Comparison of ENCODE assay signal across 15 mouse cellular contexts in genomic region chr3:146424306-146424900, GRCm38 (mm10). TPM values are rescaled to one million over a fixed set of nuclear protein-coding genes. Genes with fewer than 3 reads are reported as not detected.
A peak's percentile ranks its signal among the peaks of the same experiment; 100 is the strongest.
DNase-seq lines count a peak whose midpoint lies in the region; ATAC-seq and TF ChIP-seq lines count a peak whose summit lies in the region.
"Had no signal": no experiment of that assay in that cellular context is flagged by ENCODE, and none has a peak within 500 bp of the region (broad histone marks: within the 10 kb centered on the region; RNA-seq: fewer than 3 reads in every experiment).

No protein-coding gene starts in this region.

- no peaks in the 10 kb centered on the region for H3K9me3 ChIP-seq in forebrain, embryonic 11.5 days (ENCODE audit: control insufficient read depth, low read length)
- H3K9me3 ChIP-seq in forebrain, embryonic 10.5 days = no peaks in the 10 kb centered on the region
- no peaks in the 10 kb centered on the region for H3K9me3 ChIP-seq in midbrain, embryonic 13.5 days
- H3K9me3 ChIP-seq in midbrain, embryonic 10.5 days (replicated peaks) = no peaks in the 10 kb centered on the region

- no peak for DNase-seq in forebrain, embryonic 11.5 days (ENCODE audit: low spot score)
- DNase-seq in forebrain, embryonic 10.5 days (ENCODE audit: extremely low spot score, low spot score) = no peak
- peak; percentile 33 for DNase-seq in kidney, postnatal 14 days
- no peak for DNase-seq in kidney, adult 9 months
- no peak for DNase-seq in midbrain, embryonic 10.5 days (ENCODE audit: low spot score)
- DNase-seq in brain, embryonic 14.5 days (ENCODE audit: low read depth) = peak; percentile 73
- no peak for DNase-seq in cerebellum, adult 2 months
- DNase-seq: adrenal gland, adult 8-10 months; cerebellum, adult 9-11 months; embryo, embryonic 11 days; gastrocnemius, adult 2 months; kidney, adult 2 months; right cerebral cortex, adult 18-20 months had no signal

- no peak for TF ChIP-seq POLR2A in brain, embryonic 14.5 days (IDR thresholded peaks at IDR 0.05; ENCODE audit: borderline replicate concordance, extremely low read depth, insufficient read depth, insufficient read length, poor library complexity, severe bottlenecking)
- no peak for TF ChIP-seq POLR2A in cerebellum, adult 2 months (IDR thresholded peaks at IDR 0.05; ENCODE audit: borderline replicate concordance, insufficient read depth, low read length)

- no peak for TF ChIP-seq CTCF in brain, embryonic 14.5 days (IDR thresholded peaks at IDR 0.05; ENCODE audit: borderline replicate concordance, extremely low read depth, insufficient read depth, insufficient read length)
- TF ChIP-seq CTCF in cerebellum, adult 2 months (IDR thresholded peaks at IDR 0.05; ENCODE audit: borderline replicate concordance, insufficient read depth, low read depth, low read length) = no peak

- no peak overlapping the region for H3K4me3 ChIP-seq in forebrain, embryonic 11.5 days (ENCODE audit: low read depth, low read length)
- H3K4me3 ChIP-seq in forebrain, embryonic 10.5 days = no peak overlapping the region
- H3K4me3 ChIP-seq in midbrain, embryonic 13.5 days (replicated peaks) = no peak overlapping the region
- H3K4me3 ChIP-seq in midbrain, embryonic 10.5 days = no peak overlapping the region
- no peak overlapping the region for H3K4me3 ChIP-seq in cerebellum, adult 2 months (replicated peaks; ENCODE audit: insufficient read depth, low read depth, low read length)
- H3K4me3 ChIP-seq: gastrocnemius, adult 2 months had no signal

- no peak overlapping the region for H3K4me2 ChIP-seq in forebrain, embryonic 11.5 days (ENCODE audit: low read depth, low read length, severe bottlenecking)
- no peak overlapping the region for H3K4me2 ChIP-seq in midbrain, embryonic 13.5 days (replicated peaks)
- H3K4me2 ChIP-seq: liver, embryonic 11.5 days had no signal

- peak; percentile 52 for ATAC-seq in forebrain, embryonic 11.5 days (replicated peaks; ENCODE audit: low FRiP score)
- ATAC-seq in midbrain, embryonic 13.5 days = peak; percentile 44; the same call in 1 of the 2 replicates

- H3K4me1 ChIP-seq in forebrain, embryonic 11.5 days (replicated peaks; ENCODE audit: control insufficient read depth, insufficient read depth, low read length) = peaks cover 4% of the 10 kb centered on the region; the same call in 1 of the 2 replicates
- peaks cover 9% of the 10 kb centered on the region for H3K4me1 ChIP-seq in forebrain, embryonic 10.5 days
- 0 out of 2 replicates have a peak, but pooled peaks cover 2% of the 10 kb centered on the region for H3K4me1 ChIP-seq in midbrain, embryonic 13.5 days (replicated peaks)
- peaks cover 9% of the 10 kb centered on the region for H3K4me1 ChIP-seq in midbrain, embryonic 10.5 days
- H3K4me1 ChIP-seq in cerebellum, adult 2 months (ENCODE audit: control insufficient read depth, insufficient read depth, low read length) = peaks cover 10% of the 10 kb centered on the region

- H3K27ac ChIP-seq in forebrain, embryonic 11.5 days (ENCODE audit: low read depth, low read length) = no peak overlapping the region
- no peak overlapping the region for H3K27ac ChIP-seq in forebrain, embryonic 10.5 days
- H3K27ac ChIP-seq in midbrain, embryonic 13.5 days = no peak overlapping the region
- no peak overlapping the region for H3K27ac ChIP-seq in midbrain, embryonic 10.5 days (replicated peaks)
- H3K27ac ChIP-seq in cerebellum, adult 2 months (ENCODE audit: insufficient read depth, low read length) = no peak overlapping the region
- H3K27ac ChIP-seq: gastrocnemius, adult 2 months had no signal

- no peak overlapping the region for H3K9ac ChIP-seq in forebrain, embryonic 11.5 days (ENCODE audit: low read length)
- no peak overlapping the region for H3K9ac ChIP-seq in midbrain, embryonic 13.5 days (replicated peaks)

- H3K27me3 ChIP-seq in forebrain, embryonic 11.5 days (ENCODE audit: control insufficient read depth, insufficient read depth, low read length) = no peaks in the 10 kb centered on the region
- no peaks in the 10 kb centered on the region for H3K27me3 ChIP-seq in forebrain, embryonic 10.5 days (ENCODE audit: poor library complexity, severe bottlenecking)
- H3K27me3 ChIP-seq in midbrain, embryonic 13.5 days = no peaks in the 10 kb centered on the region
- H3K27me3 ChIP-seq in midbrain, embryonic 10.5 days (ENCODE audit: low read depth, poor library complexity, severe bottlenecking) = no peaks in the 10 kb centered on the region
- no peaks in the 10 kb centered on the region for H3K27me3 ChIP-seq in cerebellum, adult 2 months (ENCODE audit: control insufficient read depth, insufficient read depth, low read length)

- WGBS in forebrain, embryonic 11.5 days = 84% methylated on average over 7 of the region's 7 CpGs
- WGBS in forebrain, embryonic 10.5 days = 82% methylated on average over 7 of the region's 7 CpGs
- WGBS in midbrain, embryonic 13.5 days = 77% methylated on average over 7 of the region's 7 CpGs
- WGBS in midbrain, embryonic 10.5 days = 85% methylated on average over 7 of the region's 7 CpGs
- WGBS in cerebellum, adult 2 months = 51% methylated on average over 7 of the region's 7 CpGs

- H3K36me3 ChIP-seq in forebrain, embryonic 11.5 days (ENCODE audit: control insufficient read depth, insufficient read depth, low read length) = no peaks in the 10 kb centered on the region; the same call in 1 of the 2 replicates
- peaks cover 90% of the 10 kb centered on the region for H3K36me3 ChIP-seq in forebrain, embryonic 10.5 days (replicated peaks)
- H3K36me3 ChIP-seq in midbrain, embryonic 13.5 days = peaks cover 67% of the 10 kb centered on the region
- peaks cover 84% of the 10 kb centered on the region for H3K36me3 ChIP-seq in midbrain, embryonic 10.5 days

RNA-seq across cellular contexts. Expression of gene Ssx2ip, which starts 20.0 kb away (rescaled TPM):
- polyA plus RNA-seq in forebrain, embryonic 11.5 days (2014; fragmentation: Nextera tagmentation; extraction: Ambion mirVana) = 41.6 TPM in 2 replicates
- 39.0 and 41.5 TPM in 2 replicates for polyA plus RNA-seq in forebrain, embryonic 10.5 days (2016; fragmentation: Nextera tagmentation; extraction: Ambion mirVana)
- 15.5 and 16.4 TPM in 2 replicates for polyA plus RNA-seq in midbrain, embryonic 13.5 days (2015; fragmentation: Nextera tagmentation; extraction: Ambion mirVana)
- 28.4 and 30.3 TPM in 2 replicates for polyA plus RNA-seq in midbrain, embryonic 10.5 days (2016; fragmentation: Nextera tagmentation; extraction: Ambion mirVana)
- 9.5 and 12.2 TPM in 2 replicates for polyA plus RNA-seq in brain, embryonic 14.5 days (2012; rRNA removed)
- polyA plus RNA-seq in cerebellum, adult 2 months (2012; rRNA removed) = 33.2 and 33.5 TPM in 2 replicates

RNA-seq across cellular contexts. Expression of gene Ctbs, which starts 25.2 kb away (rescaled TPM):
- 5.7 and 6.0 TPM in 2 replicates for polyA plus RNA-seq in forebrain, embryonic 11.5 days (2014; fragmentation: Nextera tagmentation; extraction: Ambion mirVana)
- 4.5 and 6.1 TPM in 2 replicates for polyA plus RNA-seq in forebrain, embryonic 10.5 days (2016; fragmentation: Nextera tagmentation; extraction: Ambion mirVana)
- polyA plus RNA-seq in midbrain, embryonic 13.5 days (2015; fragmentation: Nextera tagmentation; extraction: Ambion mirVana) = 4.2 and 4.6 TPM in 2 replicates
- 5.7 and 6.6 TPM in 2 replicates for polyA plus RNA-seq in midbrain, embryonic 10.5 days (2016; fragmentation: Nextera tagmentation; extraction: Ambion mirVana)
- 1.8 and 2.4 TPM in 2 replicates for polyA plus RNA-seq in brain, embryonic 14.5 days (2012; rRNA removed)
- 2.7 and 3.0 TPM in 2 replicates for polyA plus RNA-seq in cerebellum, adult 2 months (2012; rRNA removed)

Comparison
In these comparisons a context has a peak if more than half of its experiments do, and no peak if none do; other contexts are left out.
1. DNase-seq: peak in kidney, postnatal 14 days (single experiment) and brain, embryonic 14.5 days (single experiment); none in forebrain, embryonic 11.5 days (single experiment), forebrain, embryonic 10.5 days (single experiment), kidney, adult 9 months (single experiment), midbrain, embryonic 10.5 days (single experiment) and cerebellum, adult 2 months (0 of 2).